Mouse (Mus musculus) layer of hippocampus, adult 11-12 months (tissue): ENCODE results near the gene Ino80d.

Source experiments
- DNase-seq: peaks from one replicate; pipeline ENCODE4 v3.0.0; 2022; ENCODE audit warnings: low spot score

The Ino80d gene

GRCm38 (mm10) chr1:62914495-62914894, 200.0 kb downstream of the Ino80d start:
- DNase-seq = no peak

GRCm38 (mm10) chr1:62911426-62911825, 203.0 kb downstream of the Ino80d start:
- DNase-seq = no peak

GRCm38 (mm10) chr1:62909126-62909525, 205.3 kb downstream of the Ino80d start:
- no peak for DNase-seq

GRCm38 (mm10) chr1:62908508-62908907, 206.0 kb downstream of the Ino80d start:
- peak; percentile 70 for DNase-seq
